Mouse (Mus musculus): ENCODE results near the gene Fignl2. TPM values are rescaled to one million over a fixed set of nuclear protein-coding genes. Genes with fewer than 3 reads are reported as not detected.

The Fignl2 gene
- total and polyA plus RNA-seq, 3 experiments: not detected

DNA sequence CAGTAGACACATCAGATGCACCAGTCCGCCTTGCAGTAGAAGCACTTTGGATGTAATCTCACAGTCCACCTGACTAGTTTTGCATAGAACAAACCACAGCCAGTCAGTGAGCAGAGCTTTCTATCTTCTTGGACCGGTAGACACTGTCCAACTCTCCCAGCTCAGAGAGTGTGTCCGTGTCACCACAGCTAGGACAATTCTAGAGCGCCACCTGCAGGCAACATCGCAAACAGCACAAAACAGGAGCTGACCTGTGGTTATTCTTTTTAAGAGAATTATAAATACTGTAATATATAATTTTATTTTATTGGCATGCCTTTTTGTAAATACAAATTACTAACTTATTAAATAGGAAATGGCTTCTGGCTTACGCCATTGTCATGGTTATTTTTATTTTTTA lies 35.8 kb downstream of the Fignl2 start:
- Histone ChIP-seq H3K9ac (ENCODE audit: control insufficient read depth, low read depth, low read length, poor library complexity, severe bottlenecking) (no peak overlapping the region), H3K27me3 (ENCODE audit: control insufficient read depth in 1 of 2, insufficient read depth in 2 of 2, low read length in 2 of 2) (no peaks in the 10 kb centered on the region), H3K4me3 (ENCODE audit: control insufficient read depth in 1 of 2, insufficient read depth in 1 of 2, low read depth in 2 of 2, low read length in 2 of 2) (no peak overlapping the region), H3K79me2 (ENCODE audit: control insufficient read depth, insufficient read depth, low read length, poor library complexity) (no peaks in the 10 kb centered on the region), H3K9me3 (replicated peaks; ENCODE audit: insufficient read depth, low read length) (no peaks in the 10 kb centered on the region), H3K36me3 (ENCODE audit: control insufficient read depth in 1 of 2, insufficient read depth in 2 of 2, low read length in 2 of 2) (no peaks in the 10 kb centered on the region), H3K4me1 (ENCODE audit: control insufficient read depth in 1 of 2, insufficient read depth in 2 of 2, low read length in 2 of 2) (no peaks in the 10 kb centered on the region), H3K27ac (ENCODE audit: control insufficient read depth, low read depth, low read length) (no peak overlapping the region)
- TF ChIP-seq CHD1 (IDR thresholded peaks at IDR 0.05; ENCODE audit: low read depth, low read length): no peak
- peak; percentile 75 for TF ChIP-seq ZC3H11A (IDR thresholded peaks at IDR 0.05; ENCODE audit: low read depth, low read length)
- peak; percentile 78 for TF ChIP-seq RAD21 (IDR thresholded peaks at IDR 0.05; ENCODE audit: low read depth, low read length)
- no peak for TF ChIP-seq MAZ (IDR thresholded peaks at IDR 0.05; ENCODE audit: low read depth, low read length)
- TF ChIP-seq USF2 (IDR thresholded peaks at IDR 0.05; ENCODE audit: borderline replicate concordance in 1 of 2, insufficient read depth in 1 of 2, low read depth in 1 of 2, low read length in 2 of 2): no peak
- TF ChIP-seq SMC3 (IDR thresholded peaks at IDR 0.05; ENCODE audit: low read depth, low read length): peak; percentile 74
- TF ChIP-seq ELF1 (IDR thresholded peaks at IDR 0.05; ENCODE audit: low read depth, low read length): no peak
- no peak for TF ChIP-seq JUND (IDR thresholded peaks at IDR 0.05; ENCODE audit: low read depth, low read length)
- no peak for TF ChIP-seq USF1 (IDR thresholded peaks at IDR 0.05; ENCODE audit: low read depth, low read length)
- no peak for TF ChIP-seq ETS1 (IDR thresholded peaks at IDR 0.05; ENCODE audit: low read depth, low read length)
- peak; percentile 82 to 88 (median 85) for TF ChIP-seq CTCF (IDR thresholded peaks at IDR 0.05 in 2 of 3, conservative IDR thresholded peaks at IDR 0.05 in 1 of 3; ENCODE audit: control insufficient read depth in 1 of 3, insufficient read depth in 1 of 3, low read depth in 2 of 3, low read length in 3 of 3, poor library complexity in 1 of 3, severe bottlenecking in 1 of 3)
- no peak for TF ChIP-seq BHLHE40 (IDR thresholded peaks at IDR 0.05; ENCODE audit: borderline replicate concordance, low read depth, low read length)
- TF ChIP-seq POLR2AphosphoS2 (IDR thresholded peaks at IDR 0.05; ENCODE audit: low read length): no peak
- peak; percentile 57 for DNase-seq (ENCODE audit: low read depth, low spot score)

- Histone ChIP-seq H3K9me3 (replicated peaks; ENCODE audit: insufficient read depth, low read length) (no peaks in the 10 kb centered on the region), H3K4me1 (ENCODE audit: control insufficient read depth in 1 of 2, insufficient read depth in 2 of 2, low read length in 2 of 2) (no peaks in the 10 kb centered on the region), H3K27me3 (ENCODE audit: control insufficient read depth in 1 of 2, insufficient read depth in 2 of 2, low read length in 2 of 2) (no peaks in the 10 kb centered on the region), H3K9ac (ENCODE audit: control insufficient read depth, low read depth, low read length, poor library complexity, severe bottlenecking) (no peak overlapping the region), H3K4me3 (ENCODE audit: control insufficient read depth in 1 of 2, insufficient read depth in 1 of 2, low read depth in 2 of 2, low read length in 2 of 2) (no peak overlapping the region), H3K79me2 (ENCODE audit: control insufficient read depth, insufficient read depth, low read length, poor library complexity) (no peaks in the 10 kb centered on the region), H3K36me3 (ENCODE audit: control insufficient read depth in 1 of 2, insufficient read depth in 2 of 2, low read length in 2 of 2) (no peaks in the 10 kb centered on the region), H3K27ac (ENCODE audit: control insufficient read depth, low read depth, low read length) (no peak overlapping the region)
- TF ChIP-seq ZNF384 (IDR thresholded peaks at IDR 0.05; ENCODE audit: low read depth, low read length) (no peak), TBP (IDR thresholded peaks at IDR 0.05; ENCODE audit: low read depth, low read length) (no peak), NRF1 (IDR thresholded peaks at IDR 0.05; ENCODE audit: insufficient read depth, low read depth, low read length, poor library complexity, severe bottlenecking) (no peak), UBTF (IDR thresholded peaks at IDR 0.05; ENCODE audit: borderline replicate concordance, insufficient read depth, low read depth, low read length) (no peak), MEF2A (IDR thresholded peaks at IDR 0.05; ENCODE audit: extremely low read depth, insufficient replicate concordance, low read depth, low read length, poor library complexity, severe bottlenecking) (no peak), POLR2AphosphoS2 (IDR thresholded peaks at IDR 0.05; ENCODE audit: low read length) (no peak), ZKSCAN1 (IDR thresholded peaks at IDR 0.05; ENCODE audit: low read depth, low read length) (no peak), GATA1 (IDR thresholded peaks at IDR 0.05; ENCODE audit: low read depth, low read length) (no peak), SMC3 (IDR thresholded peaks at IDR 0.05; ENCODE audit: low read depth, low read length) (no peak), ZMIZ1 (IDR thresholded peaks at IDR 0.05; ENCODE audit: low read depth, low read length) (no peak), MXI1 (IDR thresholded peaks at IDR 0.05; ENCODE audit: low read depth, low read length) (no peak), HCFC1 (IDR thresholded peaks at IDR 0.05; ENCODE audit: low read depth, low read length) (no peak), GABPA (IDR thresholded peaks at IDR 0.05; ENCODE audit: low read depth, low read length) (no peak), ETS1 (IDR thresholded peaks at IDR 0.05; ENCODE audit: low read depth, low read length) (no peak)
- no peak for DNase-seq (ENCODE audit: low read depth, low spot score)
These were observed 36.4 kb downstream of the Fignl2 start for GRCm38 (mm10) chr15:101041966-101042365.

All from MEL (cell line).